Mouse (Mus musculus) bone marrow, adult 2 months (tissue): ENCODE results near the gene Kcna3.

Experiments used
- CTCF ChIP-seq: fragments of 200-500 bp; IDR thresholded peaks from 2 replicates; pipeline ENCODE4 v1.5.1; 2011; ENCODE audit warnings: low read length, control low read depth; ENCODE audit not compliant: control insufficient read depth, insufficient read depth
- POLR2A ChIP-seq: fragments of 200-500 bp; IDR thresholded peaks from 2 replicates; pipeline ENCODE4 v1.6.1; 2011; ENCODE audit warnings: low read depth, mild to moderate bottlenecking, control low read depth, low read length, borderline replicate concordance; ENCODE audit not compliant: control insufficient read depth

GRCm38 (mm10) chr3:107067245-107067644, 31.3 kb downstream of the Kcna3 start:
- TF ChIP-seq CTCF, result no peak
- no peak for TF ChIP-seq POLR2A
